Mouse (Mus musculus) limb, embryonic 10.5 days (tissue): ENCODE data around the gene Sh3pxd2b. TPM values are rescaled to one million over a fixed set of nuclear protein-coding genes. Genes with fewer than 3 reads are reported as not detected.
A peak's percentile ranks its signal among the peaks of the same experiment; 100 is the strongest.

Source experiments
- DNase-seq: peaks from one replicate; pipeline ENCODE4 v3.0.0-alpha.2; 2017; ENCODE audit warnings: low spot score
- H3K27ac ChIP-seq: fragments of 300-500 bp; sonication (generic); 2 replicates; pipeline ENCODE4 v1.5.1; 2016; ENCODE audit warnings: mild to moderate bottlenecking
- H3K27me3 ChIP-seq: fragments of 300-500 bp; sonication (generic); 2 replicates; pipeline ENCODE4 v1.6.1; 2016; ENCODE audit warnings: low read depth, mild to moderate bottlenecking; ENCODE audit not compliant: poor library complexity, severe bottlenecking
- H3K36me3 ChIP-seq: fragments of 300-500 bp; sonication (generic); 2 replicates; pipeline ENCODE4 v1.6.1; 2016; ENCODE audit warnings: mild to moderate bottlenecking, moderate library complexity
- H3K4me1 ChIP-seq: fragments of 300-500 bp; sonication (generic); 2 replicates; pipeline ENCODE4 v1.6.1; 2016
- H3K4me3 ChIP-seq: fragments of 300-500 bp; sonication (generic); 2 replicates; pipeline ENCODE4 v1.5.1; 2016; ENCODE audit warnings: mild to moderate bottlenecking, moderate library complexity
- H3K9me3 ChIP-seq: fragments of 300-500 bp; sonication (generic); replicated peaks from 2 replicates; pipeline ENCODE4 v1.6.1; 2016; ENCODE audit warnings: mild to moderate bottlenecking
- WGBS: fragments of 180-500 bp; shearing (Covaris S2); methylation state at CpG from one replicate; pipeline ENCODE4 v1.1.7; 2016; 5-methylcytosine and 5-hydroxymethylcytosine counted together
- polyA plus RNA-seq: library from polyadenylated mRNA; unstranded; fragments of >200 nt; fragmentation: Nextera tagmentation; extraction: Ambion mirVana; gene quantifications from 2 replicates; pipeline ENCODE4 v1.2.1, GENCODE M21; 2016

Sh3pxd2b gene
- polyA plus RNA-seq, 1 experiment from 2014 or later, result 31.3 TPM

DNA sequence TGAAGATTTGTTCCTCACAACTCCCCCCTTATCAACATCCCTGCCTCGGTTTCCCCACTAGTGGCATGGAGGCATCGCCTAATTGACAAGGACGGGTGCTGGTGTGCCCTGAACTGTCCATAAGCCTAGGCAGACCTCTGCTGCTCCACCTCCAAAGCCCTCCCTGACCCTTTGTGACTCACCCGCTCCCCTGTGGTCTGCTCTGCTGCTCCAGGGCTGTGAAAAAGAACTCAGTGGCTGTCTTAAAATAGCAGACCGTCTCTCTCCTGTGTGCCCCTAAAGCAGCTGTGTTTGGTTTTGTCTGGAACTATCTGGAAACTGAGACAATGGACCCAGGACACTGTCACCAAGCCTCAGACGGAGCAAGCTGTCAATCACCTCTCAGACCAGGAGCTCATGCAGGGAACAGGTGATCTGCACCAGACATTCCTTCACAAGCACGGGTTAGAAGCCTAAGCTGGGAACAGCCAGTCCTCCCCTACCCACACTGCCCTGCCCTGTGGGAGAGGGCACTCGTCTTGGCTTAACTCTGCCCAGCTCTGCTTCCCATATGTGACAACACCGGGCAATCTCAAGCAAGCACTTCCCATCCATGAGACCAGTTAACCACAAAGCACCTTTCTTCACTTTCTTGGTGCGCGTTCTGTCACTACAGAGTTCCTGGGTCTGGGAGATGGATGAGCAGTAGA lies 27.0 kb upstream of the Sh3pxd2b start:
- DNase-seq, result no peak
- Histone ChIP-seq H3K4me1 (0 out of 2 replicates have a peak, but pooled peaks cover 7% of the 10 kb centered on the region), H3K36me3 (no peaks in the 10 kb centered on the region), H3K27me3 (no peaks in the 10 kb centered on the region), H3K27ac (no peak overlapping the region; the same call in 1 of the 2 replicates), H3K4me3 (no peak overlapping the region), H3K9me3 (no peaks in the 10 kb centered on the region)
- 77% methylated on average over 11 of the region's 11 CpGs for WGBS

DNA sequence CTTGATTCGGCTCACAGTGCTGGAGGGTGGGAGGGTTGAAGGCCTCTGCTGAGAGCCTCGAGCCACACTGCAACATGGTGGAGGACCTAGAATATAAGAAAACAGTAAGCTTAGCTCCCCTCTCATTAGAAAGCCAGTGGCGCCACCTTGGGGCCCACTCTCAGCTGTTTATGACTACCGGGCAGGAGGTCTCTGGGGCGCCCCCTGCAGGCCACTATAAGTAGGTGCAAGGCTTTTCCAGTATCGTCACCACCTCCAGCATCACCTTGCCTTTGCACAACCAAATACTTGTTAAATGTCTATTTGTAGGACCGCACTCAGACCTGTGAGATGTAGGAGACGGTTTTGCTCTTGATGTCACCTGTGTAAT lies 26.4 kb upstream of the Sh3pxd2b start:
- peak; percentile 57 for DNase-seq
- H3K27ac ChIP-seq, result no peak overlapping the region
- H3K4me3 ChIP-seq, result no peak overlapping the region
- H3K27me3 ChIP-seq, result no peaks in the 10 kb centered on the region
- 0 out of 2 replicates have a peak, but pooled peaks cover 7% of the 10 kb centered on the region for H3K4me1 ChIP-seq
- 44% methylated on average over 8 of the region's 8 CpGs for WGBS
- H3K9me3 ChIP-seq, result no peaks in the 10 kb centered on the region
- no peaks in the 10 kb centered on the region for H3K36me3 ChIP-seq

DNA sequence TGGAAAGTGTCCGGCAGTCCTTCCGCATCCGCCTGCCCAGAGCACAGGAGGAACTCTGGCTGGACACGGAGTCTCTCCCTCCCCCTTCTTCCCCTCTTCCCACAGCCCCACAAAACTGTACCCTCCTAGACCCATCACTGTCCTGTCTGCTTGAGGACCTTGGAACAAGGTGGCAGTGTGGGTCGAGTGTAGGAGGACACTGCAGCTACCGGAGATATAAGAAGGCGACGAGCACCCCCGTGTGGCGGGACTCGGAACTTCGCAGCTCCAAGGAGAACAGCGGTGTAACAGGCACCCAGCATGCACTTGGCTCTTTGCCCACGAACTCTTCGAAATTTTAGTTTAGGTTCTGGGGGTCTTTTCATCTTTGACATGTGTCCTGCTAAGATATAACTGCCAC lies 23.0 kb upstream of the Sh3pxd2b start:
- peak overlapping the region; percentile 31; the same call in 1 of the 2 replicates for H3K4me3 ChIP-seq
- H3K27ac ChIP-seq, result no peak overlapping the region
- no peaks in the 10 kb centered on the region for H3K36me3 ChIP-seq
- WGBS, result 12% methylated on average over 15 of the region's 15 CpGs
- H3K9me3 ChIP-seq, result no peaks in the 10 kb centered on the region
- no peaks in the 10 kb centered on the region for H3K27me3 ChIP-seq
- DNase-seq, result peak; percentile 95
- 0 out of 2 replicates have a peak, but pooled peaks cover 7% of the 10 kb centered on the region for H3K4me1 ChIP-seq

DNA sequence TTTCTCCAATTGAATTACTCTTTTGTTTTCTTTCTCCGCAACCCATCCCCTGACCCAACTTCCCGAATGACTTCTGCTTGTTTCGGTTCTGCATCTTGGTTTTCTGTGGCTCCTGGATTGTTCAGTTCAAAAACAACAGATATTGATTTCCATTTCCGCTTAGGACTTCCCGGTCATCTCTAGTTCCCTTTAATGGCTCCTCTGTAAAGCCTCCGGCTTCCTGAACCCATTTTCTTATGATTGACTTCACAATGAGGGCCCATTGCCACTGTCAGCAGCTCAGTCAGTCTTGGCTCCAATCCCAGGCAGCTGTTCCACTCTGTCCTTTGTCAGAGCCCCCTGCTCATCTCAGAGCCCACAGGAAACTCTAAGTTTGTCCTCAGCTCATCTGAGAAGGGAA lies 16.5 kb upstream of the Sh3pxd2b start:
- H3K4me1 ChIP-seq, result no peaks in the 10 kb centered on the region
- H3K27ac ChIP-seq, result no peak overlapping the region
- H3K27me3 ChIP-seq, result no peaks in the 10 kb centered on the region
- DNase-seq, result no peak
- no peaks in the 10 kb centered on the region for H3K9me3 ChIP-seq
- H3K4me3 ChIP-seq, result no peak overlapping the region
- 78% methylated on average over 6 of the region's 6 CpGs for WGBS
- H3K36me3 ChIP-seq, result no peaks in the 10 kb centered on the region

DNA sequence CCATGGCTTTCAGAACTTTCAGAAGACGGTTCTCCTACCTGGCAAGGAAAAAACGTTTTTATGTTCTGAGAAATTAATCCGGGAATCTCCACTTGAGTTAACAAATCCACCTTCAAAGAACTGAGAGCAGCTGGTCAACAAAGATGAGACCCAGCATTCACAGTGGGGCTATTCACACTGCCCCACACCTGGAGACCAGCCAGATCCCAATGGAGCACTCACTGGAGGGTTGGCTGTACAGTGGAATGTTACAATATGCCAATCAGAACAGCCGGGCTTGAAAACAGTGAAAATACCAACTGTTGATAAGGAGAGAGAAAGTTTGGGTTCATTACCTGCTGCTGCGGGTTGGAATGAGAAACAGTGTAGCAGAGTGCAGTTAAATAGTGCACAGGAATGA lies 15.8 kb upstream of the Sh3pxd2b start:
- 74% methylated on average over 5 of the region's 5 CpGs for WGBS
- Histone ChIP-seq H3K36me3 (no peaks in the 10 kb centered on the region), H3K4me3 (no peak overlapping the region), H3K27me3 (no peaks in the 10 kb centered on the region), H3K27ac (no peak overlapping the region), H3K4me1 (no peaks in the 10 kb centered on the region), H3K9me3 (no peaks in the 10 kb centered on the region)
- no peak for DNase-seq

DNA sequence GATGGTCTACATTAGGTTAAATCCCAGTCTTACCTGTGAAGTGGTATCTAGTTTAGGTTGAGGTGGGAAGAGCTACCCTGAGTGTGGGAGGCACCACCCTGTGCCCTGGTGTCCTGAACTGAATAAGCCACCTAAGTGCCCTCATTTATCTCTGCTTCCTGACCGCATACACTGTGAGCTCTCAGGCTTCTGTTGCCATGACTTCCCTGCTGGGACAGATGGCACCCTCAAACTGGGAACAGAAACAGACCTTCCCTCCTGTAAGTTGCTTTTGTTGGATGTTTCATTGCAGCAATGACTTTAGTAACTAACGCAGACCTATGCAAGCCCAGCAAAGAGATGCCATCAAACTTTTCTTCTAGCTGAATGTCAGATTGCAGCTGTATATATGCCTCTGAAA lies 14.4 kb upstream of the Sh3pxd2b start:
- H3K4me1 ChIP-seq, result no peaks in the 10 kb centered on the region
- no peak overlapping the region for H3K27ac ChIP-seq
- no peak overlapping the region for H3K4me3 ChIP-seq
- no peaks in the 10 kb centered on the region for H3K36me3 ChIP-seq
- H3K27me3 ChIP-seq, result no peaks in the 10 kb centered on the region
- no peak for DNase-seq
- H3K9me3 ChIP-seq, result no peaks in the 10 kb centered on the region
- 79% methylated on average over 2 of the region's 2 CpGs for WGBS

DNA sequence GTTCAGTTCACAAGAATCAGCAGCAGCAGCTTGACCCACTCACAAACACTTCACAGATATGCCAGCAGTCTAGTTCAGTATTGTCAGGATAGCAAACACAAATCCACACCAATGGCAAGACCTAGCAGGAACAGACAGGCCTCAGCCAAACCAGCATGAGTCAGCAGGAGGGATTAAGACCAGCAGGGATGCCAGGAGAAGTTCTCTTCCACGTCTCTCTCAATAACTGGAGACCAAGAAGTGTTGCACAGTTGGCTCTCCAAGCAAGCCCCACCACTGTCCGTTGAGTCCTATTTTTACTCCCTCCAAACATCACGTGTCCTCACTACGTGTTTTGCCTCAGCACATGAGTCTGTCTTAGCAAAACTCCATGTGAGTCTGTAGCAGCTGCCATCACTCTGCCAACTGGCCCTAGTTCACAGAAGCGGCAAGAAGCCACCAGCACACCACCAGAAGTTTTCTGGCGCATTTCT lies 11.1 kb upstream of the Sh3pxd2b start:
- H3K36me3 ChIP-seq, result no peaks in the 10 kb centered on the region
- no peak overlapping the region for H3K4me3 ChIP-seq
- H3K9me3 ChIP-seq, result no peaks in the 10 kb centered on the region
- peaks cover 4% of the 10 kb centered on the region for H3K4me1 ChIP-seq
- H3K27me3 ChIP-seq, result no peaks in the 10 kb centered on the region
- WGBS, result 91% methylated on average over 6 of the region's 6 CpGs
- no peak overlapping the region for H3K27ac ChIP-seq
- no peak for DNase-seq

DNA sequence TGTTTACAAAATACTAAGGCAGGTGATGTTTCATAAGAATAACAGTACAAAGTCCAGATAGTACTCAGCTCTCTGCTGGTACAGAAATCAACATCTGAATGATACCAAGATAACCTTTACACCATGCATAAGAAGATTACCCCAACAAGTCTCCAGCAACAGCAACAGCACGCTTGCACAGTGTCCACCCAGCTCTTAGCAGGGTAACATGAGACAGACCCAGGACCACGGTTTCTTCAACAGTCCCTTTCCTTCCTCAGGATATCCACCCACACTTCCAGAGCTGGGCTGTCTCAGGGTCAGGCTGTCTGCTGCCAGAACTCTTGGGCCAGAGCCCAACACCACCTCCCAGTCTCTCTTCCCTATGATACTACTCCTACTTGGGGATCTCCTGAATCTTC lies 8.5 kb upstream of the Sh3pxd2b start:
- Histone ChIP-seq H3K4me1 (peaks cover 4% of the 10 kb centered on the region), H3K27ac (no peak overlapping the region), H3K36me3 (no peaks in the 10 kb centered on the region), H3K9me3 (no peaks in the 10 kb centered on the region), H3K27me3 (no peaks in the 10 kb centered on the region), H3K4me3 (no peak overlapping the region)
- no peak for DNase-seq
- 79% methylated on average over 2 of the region's 2 CpGs for WGBS

DNA sequence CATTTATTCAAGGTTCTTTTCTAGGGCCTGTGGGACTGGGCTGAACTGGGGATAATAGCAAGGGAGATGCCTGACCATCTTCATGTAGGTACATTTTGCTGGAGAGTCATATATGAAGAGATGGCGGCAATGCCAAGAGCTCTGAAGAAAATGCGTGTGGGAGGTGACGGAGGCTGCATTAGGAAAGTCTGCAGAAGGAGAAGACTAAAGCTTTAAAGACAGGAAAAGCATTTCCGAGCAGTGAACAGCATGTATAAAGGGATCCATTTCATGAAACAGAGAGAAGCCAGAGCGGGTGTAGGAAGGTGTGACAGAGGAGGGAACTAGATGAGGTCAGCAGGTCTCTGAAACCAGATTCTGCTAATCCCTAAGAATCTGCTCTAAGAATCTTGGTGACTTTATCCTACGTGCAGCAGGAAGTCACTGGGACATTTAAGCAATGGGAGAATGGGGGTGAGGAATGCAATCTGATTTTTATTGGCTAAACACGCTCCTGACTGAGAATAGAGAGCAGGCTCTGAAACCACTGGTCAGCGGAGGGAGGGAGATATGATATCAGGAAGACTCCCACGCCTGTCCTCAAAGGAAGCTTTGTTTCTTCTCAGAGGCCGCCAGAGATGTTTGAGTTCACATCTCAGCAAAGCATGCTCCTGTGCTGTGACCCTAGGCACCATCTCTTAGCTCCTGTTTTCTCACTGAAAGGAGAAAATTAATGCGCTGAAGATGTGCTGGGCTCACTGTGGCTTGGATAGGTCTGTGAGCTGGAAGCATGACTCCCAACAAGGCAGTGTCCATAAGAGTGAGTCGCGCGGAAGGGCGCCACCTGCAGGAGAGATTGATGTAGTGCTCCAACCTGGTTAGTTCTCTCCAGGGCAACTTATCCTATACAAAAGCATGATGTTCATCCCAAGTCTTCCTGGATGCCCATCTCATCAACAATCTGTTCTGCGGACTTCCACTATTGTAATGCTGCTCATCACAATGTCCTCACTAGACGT lies 6.8 kb upstream of the Sh3pxd2b start:
- WGBS, result 47% methylated on average over 17 of the region's 17 CpGs
- H3K4me1 ChIP-seq, result peaks cover 4% of the 10 kb centered on the region
- DNase-seq, result peak; percentile 83
- no peaks in the 10 kb centered on the region for H3K27me3 ChIP-seq
- no peaks in the 10 kb centered on the region for H3K36me3 ChIP-seq
- H3K27ac ChIP-seq, result no peak overlapping the region
- no peaks in the 10 kb centered on the region for H3K9me3 ChIP-seq
- no peak overlapping the region for H3K4me3 ChIP-seq

DNA sequence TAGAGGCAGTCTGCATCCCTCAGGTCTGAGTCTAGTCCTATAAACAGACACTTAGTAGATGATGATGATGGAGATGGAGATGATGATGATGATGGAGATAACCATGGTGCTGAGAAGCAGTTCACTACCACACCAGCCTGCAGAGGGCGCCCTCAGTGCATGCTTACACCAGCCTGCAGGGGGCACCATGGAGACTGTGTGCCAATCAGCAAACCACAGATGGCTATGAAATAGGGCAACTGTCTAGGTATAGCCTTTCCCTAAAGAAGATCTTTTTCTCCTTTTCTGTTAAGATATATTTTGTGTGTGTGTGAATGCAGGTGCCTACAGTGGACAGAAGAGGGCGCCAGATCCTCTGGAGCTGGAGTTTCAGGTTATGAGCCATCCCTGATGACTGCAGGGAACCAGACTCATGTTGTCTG lies 4.8 kb upstream of the Sh3pxd2b start:
- WGBS, result 12% methylated on average over 2 of the region's 2 CpGs
- no peak for DNase-seq
- H3K9me3 ChIP-seq, result no peaks in the 10 kb centered on the region
- H3K4me3 ChIP-seq, result no peak overlapping the region
- peaks cover 15% of the 10 kb centered on the region for H3K4me1 ChIP-seq
- H3K36me3 ChIP-seq, result no peaks in the 10 kb centered on the region
- no peak overlapping the region for H3K27ac ChIP-seq
- H3K27me3 ChIP-seq, result no peaks in the 10 kb centered on the region

DNA sequence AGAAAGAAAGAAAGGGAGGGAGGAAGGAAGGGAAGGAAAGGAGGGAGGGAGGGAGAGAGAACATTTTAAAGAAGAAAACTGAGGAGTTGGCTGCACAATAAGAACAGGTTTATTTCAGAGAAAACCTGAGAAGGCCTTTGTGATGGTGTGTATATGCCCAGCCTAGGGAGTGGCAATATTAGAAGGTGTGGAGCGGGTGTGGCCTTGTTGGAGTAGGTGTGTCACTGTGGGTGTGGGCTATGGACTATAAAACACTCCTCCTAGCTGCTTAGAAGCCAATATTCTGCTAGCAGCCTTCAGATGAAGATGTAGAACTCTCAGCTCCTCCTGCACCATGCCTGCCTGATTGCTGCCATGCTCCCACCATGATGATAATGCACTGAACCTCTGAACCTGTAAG lies 4.3 kb upstream of the Sh3pxd2b start:
- H3K4me3 ChIP-seq, result no peak overlapping the region
- H3K9me3 ChIP-seq, result no peaks in the 10 kb centered on the region
- H3K27me3 ChIP-seq, result no peaks in the 10 kb centered on the region
- peaks cover 16% of the 10 kb centered on the region for H3K4me1 ChIP-seq
- no peak for DNase-seq
- no peak overlapping the region for H3K27ac ChIP-seq
- no peaks in the 10 kb centered on the region for H3K36me3 ChIP-seq
- 96% methylated on average over 1 of the region's 1 CpGs for WGBS

DNA sequence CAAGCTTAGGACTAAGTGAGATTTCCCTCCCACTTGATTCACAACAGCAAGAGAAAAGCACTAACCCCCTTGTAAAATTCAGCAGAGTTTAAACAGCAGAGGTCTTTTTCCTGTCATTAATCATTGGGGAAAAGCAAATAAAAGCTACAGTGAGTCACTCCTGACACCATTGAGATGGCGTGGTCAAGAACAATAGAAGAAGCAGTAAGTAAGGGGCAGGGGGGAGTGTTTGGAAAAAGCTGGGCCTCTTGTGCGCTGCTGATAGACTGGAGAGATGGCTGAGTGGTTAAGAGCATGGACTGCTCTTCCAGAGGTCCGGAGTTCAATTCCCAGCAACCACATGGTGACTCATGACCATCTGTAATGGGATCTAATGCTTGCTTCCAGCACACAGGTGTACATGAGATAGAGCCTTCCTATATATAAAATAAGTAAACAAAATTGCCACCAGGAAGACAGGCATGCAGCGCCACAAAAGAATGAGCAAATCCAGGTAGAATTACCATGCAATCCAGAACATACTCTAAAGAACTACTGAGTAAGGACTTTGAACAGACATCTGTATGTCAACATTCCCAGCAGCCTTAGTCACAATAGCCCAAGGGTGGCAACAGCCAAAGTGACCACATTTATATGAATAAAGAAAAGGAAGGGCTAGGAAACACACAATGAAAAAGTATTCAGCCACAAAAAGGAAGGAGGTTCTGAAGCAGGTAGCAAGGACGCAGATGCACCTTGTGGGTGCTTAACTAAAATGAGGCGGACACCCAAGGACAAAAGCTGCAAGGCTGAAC lies 1.9 kb upstream of the Sh3pxd2b start:
- Histone ChIP-seq H3K27me3 (no peaks in the 10 kb centered on the region), H3K4me3 (no peak overlapping the region), H3K4me1 (peaks cover 36% of the 10 kb centered on the region), H3K36me3 (peaks cover 13% of the 10 kb centered on the region), H3K27ac (no peak overlapping the region), H3K9me3 (no peaks in the 10 kb centered on the region)
- WGBS, result 70% methylated on average over 6 of the region's 6 CpGs
- DNase-seq, result no peak
